Mouse (Mus musculus) ES-Bruce4 (cell line): ENCODE measurements around the gene Iqcj.

Experiments used
- CTCF ChIP-seq: IDR thresholded peaks from one replicate; pipeline ENCODE4 v1.8.1; 2011; ENCODE audit warnings: low read depth, low read length
- EP300 ChIP-seq: IDR thresholded peaks from 2 replicates; pipeline ENCODE4 v1.6.1; 2011; ENCODE audit warnings: low read depth, low read length; ENCODE audit not compliant: insufficient read depth
- POLR2A ChIP-seq: IDR thresholded peaks from one replicate; pipeline ENCODE4 v1.8.1; 2011; ENCODE audit warnings: low read length; ENCODE audit not compliant: insufficient read depth

GRCm38 (mm10) chr3:68012342-68012741 is 120.3 kb downstream of the Iqcj start:
- TF ChIP-seq CTCF (no peak), EP300 (no peak), POLR2A (no peak)
